Mouse (Mus musculus) bone marrow macrophage, adult 2 months (primary cell): ENCODE results near the gene Tmem212. TPM values are rescaled to one million over a fixed set of nuclear protein-coding genes. Genes with fewer than 3 reads are reported as not detected.

Experiments
- H3K27ac ChIP-seq: 2 replicates; pipeline ENCODE4 v1.5.1; 2012; ENCODE audit warnings: low read depth, low read length; ENCODE audit not compliant: insufficient read depth
- H3K4me1 ChIP-seq: 2 replicates; pipeline ENCODE4 v1.6.1; 2012; ENCODE audit warnings: low read length; ENCODE audit not compliant: control insufficient read depth, insufficient read depth
- H3K4me3 ChIP-seq: 2 replicates; pipeline ENCODE4 v1.5.1; 2012; ENCODE audit warnings: mild to moderate bottlenecking, low read length, moderate library complexity; ENCODE audit not compliant: insufficient read depth
- CTCF ChIP-seq: IDR thresholded peaks from 2 replicates; pipeline ENCODE4 v1.5.1; 2012; ENCODE audit warnings: low read depth, mild to moderate bottlenecking, low read length, moderate library complexity
- POLR2A ChIP-seq: IDR thresholded peaks from 2 replicates; pipeline ENCODE4 v1.6.1; 2012; ENCODE audit warnings: mild to moderate bottlenecking, low read depth, low read length, borderline replicate concordance
- polyA plus RNA-seq: library from polyadenylated mRNA; stranded (reverse); fragments of >200 nt; gene quantifications from 2 replicates; pipeline ENCODE4 v1.2.4, GENCODE M21; 2012; ENCODE audit not compliant: missing spikeins, insufficient read depth, insufficient read length

The Tmem212 gene
- polyA plus RNA-seq, 1 experiment: not detected

GRCm38 (mm10) chr3:27899012-27899726 lies 3.0 kb upstream of the Tmem212 start:
- no peak overlapping the region for H3K27ac ChIP-seq
- H3K4me3 ChIP-seq: no peak overlapping the region
- TF ChIP-seq POLR2A (no peak), CTCF (no peak)
- no peaks in the 10 kb centered on the region for H3K4me1 ChIP-seq

GRCm38 (mm10) chr3:27898178-27898577 lies 2.0 kb upstream of the Tmem212 start:
- H3K27ac ChIP-seq: no peak overlapping the region
- TF ChIP-seq POLR2A (no peak), CTCF (no peak)

GRCm38 (mm10) chr3:27886578-27886977 lies 9.6 kb downstream of the Tmem212 start:
- TF ChIP-seq POLR2A: no peak
- TF ChIP-seq CTCF: no peak
- H3K4me1 ChIP-seq: peaks cover 6% of the 10 kb centered on the region; the same call in 1 of the 2 replicates
- no peak overlapping the region for H3K4me3 ChIP-seq
- H3K27ac ChIP-seq: no peak overlapping the region

More at GRCm38 (mm10) chr3:27898178-27898577, 2.0 kb upstream of the Tmem212 start:
- Histone ChIP-seq H3K4me1 (no peaks in the 10 kb centered on the region), H3K4me3 (no peak overlapping the region)

- peaks cover 6% of the 10 kb centered on the region; the same call in 1 of the 2 replicates for H3K4me1 ChIP-seq
- TF ChIP-seq CTCF: no peak
- no peak for TF ChIP-seq POLR2A
- no peak overlapping the region for H3K4me3 ChIP-seq
- H3K27ac ChIP-seq: no peak overlapping the region
These were observed 10.6 kb downstream of the Tmem212 start for GRCm38 (mm10) chr3:27885585-27885984.

GRCm38 (mm10) chr3:27881897-27882835 lies 14.0 kb downstream of the Tmem212 start:
- no peak overlapping the region for H3K4me3 ChIP-seq
- H3K4me1 ChIP-seq: peaks cover 6% of the 10 kb centered on the region; the same call in 1 of the 2 replicates
- no peak overlapping the region for H3K27ac ChIP-seq
- no peak for TF ChIP-seq POLR2A
- no peak for TF ChIP-seq CTCF

- TF ChIP-seq CTCF (no peak), POLR2A (no peak)
- no peak overlapping the region for H3K4me3 ChIP-seq
- no peak overlapping the region for H3K27ac ChIP-seq
- no peaks in the 10 kb centered on the region for H3K4me1 ChIP-seq
These were observed 17.1 kb downstream of the Tmem212 start for GRCm38 (mm10) chr3:27878854-27879610.

GRCm38 (mm10) chr3:27873268-27874073 lies 22.7 kb downstream of the Tmem212 start:
- no peak overlapping the region for H3K4me3 ChIP-seq
- H3K27ac ChIP-seq: no peak overlapping the region
- TF ChIP-seq POLR2A (no peak), CTCF (no peak)
- H3K4me1 ChIP-seq: no peaks in the 10 kb centered on the region

- TF ChIP-seq CTCF: no peak
- no peak for TF ChIP-seq POLR2A
- H3K4me3 ChIP-seq: no peak overlapping the region
- H3K27ac ChIP-seq: no peak overlapping the region
- H3K4me1 ChIP-seq: no peaks in the 10 kb centered on the region
These were observed 23.7 kb downstream of the Tmem212 start for GRCm38 (mm10) chr3:27872429-27872828.

GRCm38 (mm10) chr3:27871891-27872290 lies 24.3 kb downstream of the Tmem212 start:
- Histone ChIP-seq H3K4me1 (no peaks in the 10 kb centered on the region), H3K27ac (no peak overlapping the region), H3K4me3 (no peak overlapping the region)
- TF ChIP-seq POLR2A (no peak), CTCF (no peak)
